Mouse (Mus musculus): Measurements from ENCODE around the gene Cwc25. TPM values are rescaled to one million over a fixed set of nuclear protein-coding genes. Genes with fewer than 3 reads are reported as not detected.
"Not testable (repeated sequence)": the region's sequence is repeated elsewhere in the genome, so short reads cannot be mapped to it uniquely, and the experiment has no call there.

Gene Cwc25
- polyA plus RNA-seq, 1 experiment from 2014 or later = 15.1 TPM

DNA sequence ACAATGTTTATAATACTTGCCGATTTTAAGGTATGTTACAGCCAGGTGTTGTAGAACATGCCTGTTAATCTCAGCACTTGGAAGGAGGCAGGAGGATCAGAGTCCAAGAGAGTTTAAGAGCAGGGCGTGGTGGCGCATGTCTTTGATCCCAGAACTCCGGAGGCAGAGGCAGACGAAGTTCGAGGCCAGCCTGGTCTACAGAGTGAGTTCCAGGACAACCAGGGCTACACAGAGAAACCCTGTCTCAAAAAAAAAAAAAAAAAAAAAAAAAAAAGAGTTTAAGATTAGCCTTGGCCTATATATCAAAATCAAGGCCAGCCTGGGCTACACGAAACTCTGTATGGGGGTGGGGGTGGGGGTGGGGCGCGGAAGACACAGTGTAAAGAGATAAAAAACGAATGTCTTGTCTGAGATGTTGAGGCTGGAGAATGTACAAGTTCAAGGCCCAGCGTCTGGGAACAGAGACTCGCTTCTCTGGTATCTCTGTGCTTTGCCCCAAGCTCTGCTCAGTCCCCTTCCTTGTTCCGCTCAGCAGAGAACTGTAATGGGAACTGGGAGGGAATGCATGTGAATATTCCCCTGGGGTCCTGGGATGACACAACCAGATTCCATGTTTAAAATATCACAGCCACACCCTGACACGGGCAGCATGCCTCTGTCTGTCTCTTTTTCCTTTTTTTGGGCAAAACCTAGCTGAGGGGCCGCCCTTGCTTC lies 31.2 kb upstream of the Cwc25 start:
- H3K4me3 ChIP-seq (ENCODE audit: low read length) = no peak overlapping the region
- ATAC-seq (ENCODE audit: low FRiP score, low TSS enrichment) = no peak
- 61% methylated on average over 15 of the region's 15 CpGs for WGBS
- H3K4me2 ChIP-seq (replicated peaks; ENCODE audit: low read depth, low read length) = no peak overlapping the region
- no peaks in the 10 kb centered on the region for H3K27me3 ChIP-seq (ENCODE audit: insufficient read depth, low read length)
- H3K4me1 ChIP-seq (ENCODE audit: insufficient read depth, low read length) = peaks cover 21% of the 10 kb centered on the region
- no peaks in the 10 kb centered on the region for H3K36me3 ChIP-seq (ENCODE audit: insufficient read depth, low read length)
- H3K27ac ChIP-seq (ENCODE audit: low read length) = no peak overlapping the region
- 0 out of 2 replicates have a peak, but pooled peaks cover 2% of the 10 kb centered on the region for H3K9me3 ChIP-seq (ENCODE audit: low read length)
- no peak overlapping the region for H3K9ac ChIP-seq (replicated peaks; ENCODE audit: low read length)

DNA sequence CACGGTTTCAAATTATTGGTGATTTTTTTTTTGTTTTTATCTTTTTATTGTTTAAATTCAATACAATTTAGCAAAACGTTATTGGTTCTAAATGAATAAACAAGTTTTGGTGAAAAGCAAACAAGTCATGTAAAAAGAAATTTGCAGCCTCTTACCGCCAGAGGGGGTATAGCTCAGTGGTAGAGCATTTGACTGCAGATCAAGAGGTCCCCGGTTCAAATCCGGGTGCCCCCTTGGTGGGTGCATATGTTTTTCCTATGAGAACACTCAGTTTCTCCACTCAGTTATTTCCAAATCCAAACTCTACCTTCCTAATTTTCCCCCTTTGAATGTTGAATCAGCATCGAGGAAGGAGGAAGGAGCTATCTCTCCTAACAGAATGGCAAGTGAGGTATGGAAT lies 30.6 kb upstream of the Cwc25 start:
- Histone ChIP-seq H3K9me3 (ENCODE audit: low read length) (0 out of 2 replicates have a peak, but pooled peaks cover 2% of the 10 kb centered on the region), H3K4me3 (ENCODE audit: low read length) (no peak overlapping the region), H3K9ac (replicated peaks; ENCODE audit: low read length) (no peak overlapping the region), H3K27ac (ENCODE audit: low read length) (no peak overlapping the region), H3K36me3 (ENCODE audit: insufficient read depth, low read length) (no peaks in the 10 kb centered on the region), H3K4me2 (replicated peaks; ENCODE audit: low read depth, low read length) (no peak overlapping the region), H3K27me3 (ENCODE audit: insufficient read depth, low read length) (no peaks in the 10 kb centered on the region), H3K4me1 (ENCODE audit: insufficient read depth, low read length) (peaks cover 15% of the 10 kb centered on the region)
- no peak for ATAC-seq (ENCODE audit: low FRiP score, low TSS enrichment)
- WGBS = 4% methylated on average over 6 of the region's 6 CpGs

DNA sequence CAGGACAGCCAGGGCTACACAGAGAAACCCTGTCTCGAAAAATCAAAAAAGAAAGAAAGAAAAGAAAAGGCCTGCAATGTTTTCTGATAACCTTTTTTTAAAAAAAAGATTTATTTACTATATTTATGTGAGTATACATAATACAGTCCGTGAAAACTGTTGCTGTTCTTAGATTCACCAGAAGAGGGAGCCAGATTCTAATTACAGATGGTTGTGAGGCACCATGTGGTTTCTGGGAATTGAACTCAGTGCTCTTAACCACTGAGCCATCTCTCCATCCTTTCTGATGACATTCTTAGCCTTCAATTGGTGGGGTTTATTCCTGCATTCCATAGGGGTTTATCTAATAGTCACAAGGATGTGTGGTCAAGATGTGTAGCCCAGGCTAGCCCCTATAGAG lies 26.8 kb upstream of the Cwc25 start:
- H3K36me3 ChIP-seq (ENCODE audit: insufficient read depth, low read length) = no peaks in the 10 kb centered on the region
- no peak overlapping the region for H3K4me3 ChIP-seq (ENCODE audit: low read length)
- no peak overlapping the region for H3K27ac ChIP-seq (ENCODE audit: low read length)
- 16% methylated on average over 2 of the region's 2 CpGs for WGBS
- H3K9me3 ChIP-seq (ENCODE audit: low read length) = 0 out of 2 replicates have a peak, but pooled peaks cover 2% of the 10 kb centered on the region
- no peak overlapping the region for H3K4me2 ChIP-seq (replicated peaks; ENCODE audit: low read depth, low read length)
- peaks cover 1% of the 10 kb centered on the region for H3K4me1 ChIP-seq (ENCODE audit: insufficient read depth, low read length)
- H3K9ac ChIP-seq (replicated peaks; ENCODE audit: low read length) = no peak overlapping the region
- H3K27me3 ChIP-seq (ENCODE audit: insufficient read depth, low read length) = no peaks in the 10 kb centered on the region
- ATAC-seq (ENCODE audit: low FRiP score, low TSS enrichment) = no peak

DNA sequence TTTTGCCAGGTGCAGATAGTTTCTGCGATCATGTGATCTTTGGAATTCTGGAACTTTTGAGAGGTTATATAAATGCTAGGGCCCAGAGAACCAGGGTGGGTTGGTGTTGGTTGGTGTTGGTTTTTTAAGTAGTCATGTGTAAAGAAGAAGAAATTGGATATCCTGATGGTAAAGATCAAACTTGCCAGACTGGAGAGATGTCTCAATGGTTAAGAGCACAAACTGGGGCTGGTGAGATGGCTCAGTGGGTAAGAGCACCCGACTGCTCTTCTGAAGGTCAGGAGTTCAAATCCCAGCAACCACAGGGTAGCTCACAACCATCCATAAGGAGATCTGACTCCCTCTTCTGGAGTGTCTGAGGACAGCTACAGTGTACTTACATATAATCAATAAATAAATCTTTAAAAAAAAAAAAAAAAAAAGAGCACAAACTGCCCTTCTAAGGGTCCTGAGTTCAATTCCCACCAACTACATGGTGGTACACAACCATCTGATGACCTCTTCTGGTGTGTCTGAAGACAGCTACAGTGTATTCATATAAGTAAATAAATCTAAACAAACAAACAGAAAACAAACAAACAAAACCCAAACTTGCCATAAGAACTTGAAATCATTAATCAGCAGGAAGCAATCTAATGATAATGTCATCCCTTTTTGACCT lies 24.6 kb upstream of the Cwc25 start:
- not testable (repeated sequence) for H3K27me3 ChIP-seq (ENCODE audit: insufficient read depth, low read length)
- 70% methylated on average over 2 of the region's 2 CpGs for WGBS

DNA sequence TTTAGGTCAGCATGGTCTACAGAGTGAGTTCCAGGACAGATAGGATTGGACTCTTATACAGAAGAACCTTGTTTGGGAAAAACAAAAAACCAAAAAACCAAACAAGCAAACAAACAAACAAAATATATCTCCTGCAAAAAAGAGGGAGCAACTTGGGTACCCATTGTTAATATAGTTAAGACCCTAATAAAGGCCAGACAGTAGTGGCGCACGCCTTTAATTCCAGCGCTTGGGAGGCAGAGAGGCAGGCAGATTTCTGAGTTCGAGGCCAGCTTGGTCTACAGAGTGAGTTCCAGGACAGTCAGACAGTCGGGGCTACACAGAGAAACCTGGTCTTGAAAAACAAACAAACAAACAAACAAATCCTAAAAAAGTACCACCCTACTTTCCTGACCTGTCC lies 23.4 kb upstream of the Cwc25 start:
- no peak for ATAC-seq (ENCODE audit: low FRiP score, low TSS enrichment)
- Histone ChIP-seq H3K4me2 (replicated peaks; ENCODE audit: low read depth, low read length) (no peak overlapping the region), H3K4me3 (ENCODE audit: low read length) (no peak overlapping the region), H3K9ac (replicated peaks; ENCODE audit: low read length) (no peak overlapping the region), H3K27me3 (ENCODE audit: insufficient read depth, low read length) (no peaks in the 10 kb centered on the region), H3K36me3 (ENCODE audit: insufficient read depth, low read length) (no peaks in the 10 kb centered on the region), H3K9me3 (ENCODE audit: low read length) (0 out of 2 replicates have a peak, but pooled peaks cover 2% of the 10 kb centered on the region), H3K27ac (ENCODE audit: low read length) (no peak overlapping the region), H3K4me1 (ENCODE audit: insufficient read depth, low read length) (no peaks in the 10 kb centered on the region)
- 90% methylated on average over 5 of the region's 5 CpGs for WGBS

More for the DNA sequence above, 24.6 kb upstream of the Cwc25 start:
- H3K9me3 ChIP-seq (ENCODE audit: low read length); ATAC-seq (ENCODE audit: low FRiP score, low TSS enrichment); H3K4me2 ChIP-seq (replicated peaks; ENCODE audit: low read depth, low read length); H3K9ac ChIP-seq (replicated peaks; ENCODE audit: low read length); H3K36me3 ChIP-seq (ENCODE audit: insufficient read depth, low read length); H3K4me3 ChIP-seq (ENCODE audit: low read length); H3K4me1 ChIP-seq (ENCODE audit: insufficient read depth, low read length); H3K27ac ChIP-seq (ENCODE audit: low read length): not testable (repeated sequence)

DNA sequence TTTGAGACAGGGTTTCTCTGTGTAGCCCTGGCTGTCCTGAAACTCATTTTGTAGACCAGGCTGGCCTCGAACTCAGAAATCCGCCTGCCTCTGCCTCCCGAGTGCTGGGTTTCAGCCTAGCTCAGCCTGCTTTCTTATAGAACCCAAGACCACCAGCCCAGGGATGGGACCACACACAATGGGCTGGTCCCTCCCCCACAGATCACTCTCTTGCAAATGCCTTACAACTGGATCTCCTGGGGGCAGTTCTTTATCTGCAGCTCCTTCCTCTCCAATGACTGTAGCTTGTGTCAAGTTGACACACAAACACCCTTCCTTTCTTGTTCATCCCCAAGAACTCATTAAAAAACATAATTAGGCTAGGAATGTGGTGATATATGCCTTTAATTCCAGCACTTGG lies 21.6 kb upstream of the Cwc25 start:
- no peaks in the 10 kb centered on the region for H3K9me3 ChIP-seq (ENCODE audit: low read length)
- H3K36me3 ChIP-seq (ENCODE audit: insufficient read depth, low read length) = no peaks in the 10 kb centered on the region
- no peak overlapping the region for H3K4me3 ChIP-seq (ENCODE audit: low read length)
- 90% methylated on average over 3 of the region's 3 CpGs for WGBS
- no peak for ATAC-seq (ENCODE audit: low FRiP score, low TSS enrichment)
- 0 out of 2 replicates have a peak, but pooled peaks cover 2% of the 10 kb centered on the region for H3K4me1 ChIP-seq (ENCODE audit: insufficient read depth, low read length)
- H3K4me2 ChIP-seq (replicated peaks; ENCODE audit: low read depth, low read length) = no peak overlapping the region
- no peak overlapping the region for H3K9ac ChIP-seq (replicated peaks; ENCODE audit: low read length)
- no peaks in the 10 kb centered on the region for H3K27me3 ChIP-seq (ENCODE audit: insufficient read depth, low read length)
- H3K27ac ChIP-seq (ENCODE audit: low read length) = no peak overlapping the region

DNA sequence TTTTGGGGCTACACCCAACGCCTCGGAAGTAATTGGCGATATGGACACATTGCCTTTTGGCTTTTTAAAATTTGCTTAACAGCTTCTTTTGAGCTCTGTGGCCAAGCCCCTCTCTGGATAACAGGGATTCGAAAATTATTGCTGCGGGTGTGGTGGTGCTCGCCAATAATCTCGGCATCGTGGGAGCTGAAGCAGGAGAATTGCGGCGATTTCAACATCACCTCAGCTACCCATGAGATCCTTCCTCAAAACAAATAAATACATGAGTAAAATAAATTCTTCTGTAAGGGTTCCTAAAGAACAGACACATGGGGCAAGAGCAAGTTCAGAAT lies 16.2 kb upstream of the Cwc25 start:
- peak overlapping the region; percentile 99 for H3K9ac ChIP-seq (replicated peaks; ENCODE audit: low read length)

DNA sequence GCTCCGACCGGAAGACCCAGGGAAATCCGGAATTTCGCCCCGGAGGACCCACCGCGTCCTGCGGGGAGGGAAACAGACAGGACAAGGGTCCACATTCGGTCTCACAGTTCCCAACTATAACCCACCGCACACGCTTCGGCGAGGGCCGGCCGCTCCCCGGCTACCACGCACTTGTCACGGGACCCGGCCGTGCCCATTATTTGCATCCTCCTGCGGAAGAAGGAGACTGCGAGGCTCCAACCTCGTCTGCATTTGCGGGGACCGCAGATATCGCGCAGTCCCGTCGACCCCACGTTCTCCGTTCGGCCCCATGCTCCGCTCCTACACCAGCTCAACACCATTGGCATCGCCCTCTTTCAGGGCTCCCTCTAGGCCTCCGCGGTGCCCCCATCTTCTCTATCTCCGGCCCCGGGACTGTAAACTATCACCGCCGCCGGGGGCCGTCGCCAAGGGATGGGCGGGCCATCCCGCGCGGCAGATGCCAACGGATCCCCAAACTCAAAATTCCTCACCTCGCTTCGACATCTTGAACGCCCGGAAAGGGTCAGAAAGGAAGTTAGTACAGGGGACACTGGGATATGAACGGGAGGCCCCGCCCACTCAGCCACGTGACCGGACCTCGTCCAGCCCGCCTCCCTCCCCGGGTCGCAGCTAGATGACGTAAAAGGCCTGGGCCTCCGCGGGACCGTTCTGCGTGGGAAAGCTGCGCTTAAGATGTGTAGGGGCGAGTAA lies 15.6 kb upstream of the Cwc25 start, which contains the start of gene Rpl23:
TSS of gene Rpl23 (minus strand) at position 606 of the 732 bp plus-strand sequence.
- H3K36me3 ChIP-seq (ENCODE audit: insufficient read depth, low read length) = peaks cover 43% of the 10 kb centered on the region
- no peaks in the 10 kb centered on the region for H3K27me3 ChIP-seq (ENCODE audit: insufficient read depth, low read length)
- H3K4me2 ChIP-seq (replicated peaks; ENCODE audit: low read depth, low read length) = peak within 1 kb of the TSS; percentile 75
- peak; percentile 93 for ATAC-seq (ENCODE audit: low FRiP score, low TSS enrichment)
- peak within 1 kb of the TSS; percentile 100 for H3K4me3 ChIP-seq (ENCODE audit: low read length)
- peak within 1 kb of the TSS; percentile 99 for H3K9ac ChIP-seq (replicated peaks; ENCODE audit: low read length)
- WGBS = under 1% methylated on average over 67 of the region's 67 CpGs
- peaks cover 21% of the 10 kb centered on the region for H3K4me1 ChIP-seq (ENCODE audit: insufficient read depth, low read length)
- H3K27ac ChIP-seq (ENCODE audit: low read length) = peak within 1 kb of the TSS; percentile 95
- H3K9me3 ChIP-seq (ENCODE audit: low read length) = no peaks in the 10 kb centered on the region

More for the DNA sequence above, 16.2 kb upstream of the Cwc25 start:
- Histone ChIP-seq H3K4me1 (ENCODE audit: insufficient read depth, low read length) (peaks cover 21% of the 10 kb centered on the region), H3K4me2 (replicated peaks; ENCODE audit: low read depth, low read length) (peak overlapping the region; percentile 72), H3K27me3 (ENCODE audit: insufficient read depth, low read length) (no peaks in the 10 kb centered on the region), H3K9me3 (ENCODE audit: low read length) (no peaks in the 10 kb centered on the region), H3K27ac (ENCODE audit: low read length) (peak overlapping the region; percentile 95), H3K4me3 (ENCODE audit: low read length) (peak overlapping the region; percentile 100), H3K36me3 (ENCODE audit: insufficient read depth, low read length) (peaks cover 38% of the 10 kb centered on the region)
- under 1% methylated on average over 10 of the region's 10 CpGs for WGBS
- peak; percentile 43; the same call in 1 of the 2 replicates for ATAC-seq (ENCODE audit: low FRiP score, low TSS enrichment)

DNA sequence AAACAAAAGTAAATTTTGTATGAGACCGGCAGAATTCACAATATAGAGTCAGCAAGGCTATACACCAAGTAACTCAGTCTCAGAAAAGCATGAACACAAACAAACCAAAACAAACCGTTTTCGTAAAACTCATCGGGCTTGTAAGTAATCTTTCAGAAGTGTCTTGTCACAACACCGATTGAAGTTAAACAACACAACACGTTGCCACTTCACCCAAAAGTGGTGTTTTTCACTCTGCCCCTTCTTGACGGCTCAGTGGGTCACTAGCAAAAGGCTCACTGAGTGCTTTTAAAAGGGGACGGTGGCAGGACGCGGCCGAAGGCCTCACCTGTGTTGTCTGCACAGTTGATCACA lies 15.1 kb upstream of the Cwc25 start:
- peak overlapping the region; percentile 75 for H3K4me2 ChIP-seq (replicated peaks; ENCODE audit: low read depth, low read length)
- H3K27me3 ChIP-seq (ENCODE audit: insufficient read depth, low read length) = no peaks in the 10 kb centered on the region
- under 1% methylated on average over 11 of the region's 11 CpGs for WGBS
- peaks cover 48% of the 10 kb centered on the region for H3K36me3 ChIP-seq (ENCODE audit: insufficient read depth, low read length)
- peak overlapping the region; percentile 95 for H3K27ac ChIP-seq (ENCODE audit: low read length)
- H3K9ac ChIP-seq (replicated peaks; ENCODE audit: low read length) = peak overlapping the region; percentile 99
- H3K4me1 ChIP-seq (ENCODE audit: insufficient read depth, low read length) = peaks cover 21% of the 10 kb centered on the region
- H3K4me3 ChIP-seq (ENCODE audit: low read length) = peak overlapping the region; percentile 100
- no peak for ATAC-seq (ENCODE audit: low FRiP score, low TSS enrichment)
- H3K9me3 ChIP-seq (ENCODE audit: low read length) = no peaks in the 10 kb centered on the region

Measured in kidney, embryonic 16.5 days (tissue).